Mouse (Mus musculus) hindbrain, embryonic 16.5 days (tissue): Measurements from ENCODE around the gene Tor1aip2. TPM values are rescaled to one million over a fixed set of nuclear protein-coding genes. Genes with fewer than 3 reads are reported as not detected.
A peak's percentile ranks its signal among the peaks of the same experiment; 100 is the strongest.

ENCODE experiments used
- ATAC-seq: fragments of 200-750 bp; cut with Nextera tagmentation; 2 replicates; pipeline ENCODE4 v1.8.0; 2017; ENCODE audit warnings: moderate TSS enrichment, moderate library complexity
- H3K27ac ChIP-seq: fragments of 300-500 bp; sonication (generic); 2 replicates; pipeline ENCODE4 v1.5.1; 2014; ENCODE audit warnings: low read depth, mild to moderate bottlenecking, control low read depth, low read length, moderate library complexity
- H3K27me3 ChIP-seq: fragments of 300-500 bp; sonication (generic); replicated peaks from 2 replicates; pipeline ENCODE4 v1.6.1; 2014; ENCODE audit warnings: low read length; ENCODE audit not compliant: control insufficient read depth, insufficient read depth
- H3K36me3 ChIP-seq: fragments of 300-500 bp; sonication (generic); 2 replicates; pipeline ENCODE4 v1.6.1; 2014; ENCODE audit warnings: mild to moderate bottlenecking, low read length, moderate library complexity, mixed read lengths; ENCODE audit not compliant: control insufficient read depth, insufficient read depth
- H3K4me1 ChIP-seq: fragments of 300-500 bp; sonication (generic); 2 replicates; pipeline ENCODE4 v1.6.1; 2014; ENCODE audit warnings: low read depth, low read length; ENCODE audit not compliant: control insufficient read depth, insufficient read depth
- H3K4me2 ChIP-seq: fragments of 300-500 bp; sonication (generic); 2 replicates; pipeline ENCODE4 v1.6.1; 2014; ENCODE audit warnings: mild to moderate bottlenecking, low read length, control low read depth, moderate library complexity
- H3K4me3 ChIP-seq: fragments of 300-500 bp; sonication (generic); 2 replicates; pipeline ENCODE4 v1.5.1; 2014; ENCODE audit warnings: mild to moderate bottlenecking, low read length, control low read depth, moderate library complexity
- H3K9ac ChIP-seq: fragments of 300-500 bp; sonication (generic); 2 replicates; pipeline ENCODE4 v1.6.1; 2014; ENCODE audit warnings: low read depth, mild to moderate bottlenecking, control low read depth, low read length, moderate library complexity
- H3K9me3 ChIP-seq: fragments of 300-500 bp; sonication (generic); 2 replicates; pipeline ENCODE4 v1.6.1; 2014; ENCODE audit warnings: mild to moderate bottlenecking, low read length, moderate library complexity; ENCODE audit not compliant: control insufficient read depth
- WGBS: fragments of 180-500 bp; shearing (Covaris S2); extraction: QIAGEN DNeasy Blood & Tissue Kit; methylation state at CpG from one replicate; pipeline ENCODE4 v1.1.7; 2014; 5-methylcytosine and 5-hydroxymethylcytosine counted together
- polyA plus RNA-seq: library from polyadenylated mRNA; unstranded; fragments of >200 nt; fragmentation: Nextera tagmentation; extraction: Ambion mirVana; gene quantifications from 2 replicates; pipeline ENCODE4 v1.2.1, GENCODE M21; 2015

The Tor1aip2 gene
- polyA plus RNA-seq, 1 experiment from 2014 or later = 63.9 TPM

DNA sequence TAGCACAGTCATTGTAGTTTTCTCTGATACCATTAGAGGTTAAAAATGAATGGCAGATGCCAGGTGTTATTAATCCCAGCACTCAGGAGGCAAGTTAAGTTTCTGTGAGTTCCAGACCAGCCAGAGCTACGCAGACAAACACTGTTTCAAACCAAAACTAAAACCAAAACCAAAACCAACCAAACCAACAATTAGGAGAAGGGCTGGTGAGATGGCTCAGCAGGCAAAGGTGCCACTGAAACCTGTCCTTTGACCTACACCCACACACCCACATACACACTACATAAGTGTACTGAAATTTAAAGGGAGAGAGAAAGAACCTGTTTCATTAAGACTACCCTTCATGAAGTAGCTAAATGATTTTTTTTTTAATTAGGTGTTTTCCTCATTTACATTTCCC, 26.2 kb upstream of the Tor1aip2 start:
- Histone ChIP-seq H3K9ac (no peak overlapping the region), H3K4me3 (no peak overlapping the region), H3K27me3 (no peaks in the 10 kb centered on the region), H3K27ac (no peak overlapping the region), H3K36me3 (peaks cover 20% of the 10 kb centered on the region), H3K9me3 (no peaks in the 10 kb centered on the region), H3K4me2 (no peak overlapping the region), H3K4me1 (no peaks in the 10 kb centered on the region)
- ATAC-seq = no peak
- 100% methylated on average over 1 of the region's 1 CpGs for WGBS

DNA sequence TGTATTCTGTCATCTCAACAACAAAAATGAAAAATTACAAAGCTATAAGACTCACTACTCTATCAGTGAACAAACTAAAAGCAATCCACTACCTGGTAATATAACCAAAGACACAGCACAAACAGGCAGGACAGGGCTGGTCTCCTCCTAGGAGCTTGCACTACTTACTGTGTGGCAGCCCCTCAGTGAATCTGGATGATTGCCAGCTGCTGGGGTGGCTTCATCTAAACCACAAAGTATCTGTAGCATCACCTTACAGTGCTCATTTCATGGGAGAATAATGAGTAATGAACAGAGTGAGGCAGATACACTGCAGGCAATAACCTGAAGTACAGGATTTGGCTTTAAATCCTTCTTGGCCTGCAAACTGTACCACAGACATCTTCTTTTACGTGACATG, 15.4 kb upstream of the Tor1aip2 start:
- H3K4me2 ChIP-seq = no peak overlapping the region
- H3K4me3 ChIP-seq = no peak overlapping the region
- WGBS = 100% methylated on average over 1 of the region's 1 CpGs
- no peak overlapping the region for H3K27ac ChIP-seq
- no peaks in the 10 kb centered on the region for H3K4me1 ChIP-seq
- H3K9ac ChIP-seq = no peak overlapping the region
- ATAC-seq = no peak
- H3K36me3 ChIP-seq = peaks cover 23% of the 10 kb centered on the region
- no peaks in the 10 kb centered on the region for H3K9me3 ChIP-seq
- no peaks in the 10 kb centered on the region for H3K27me3 ChIP-seq

DNA sequence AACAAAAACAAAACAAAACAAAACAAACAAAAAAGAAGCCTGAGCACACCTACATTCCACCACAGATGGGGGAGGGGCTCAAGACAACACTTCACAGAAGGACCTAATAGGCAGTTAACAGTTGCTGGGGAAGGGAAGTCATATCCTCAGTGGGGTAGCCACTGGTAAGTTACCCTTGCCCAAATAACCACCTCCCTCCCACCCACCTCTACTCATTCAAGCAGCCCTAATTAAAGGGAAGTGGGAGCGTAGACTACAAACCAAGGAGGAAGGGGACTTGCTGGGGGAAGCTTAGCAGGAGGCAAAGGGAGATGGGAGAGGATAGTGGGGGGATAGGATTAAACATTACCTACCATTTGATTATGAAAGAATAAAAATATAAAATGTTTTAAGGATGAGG, 14.8 kb upstream of the Tor1aip2 start:
- Histone ChIP-seq H3K4me3 (no peak overlapping the region), H3K27ac (no peak overlapping the region), H3K9ac (no peak overlapping the region), H3K4me2 (no peak overlapping the region), H3K4me1 (no peaks in the 10 kb centered on the region), H3K36me3 (peaks cover 21% of the 10 kb centered on the region), H3K9me3 (no peaks in the 10 kb centered on the region), H3K27me3 (no peaks in the 10 kb centered on the region)
- 97% methylated on average over 1 of the region's 1 CpGs for WGBS
- no peak for ATAC-seq

DNA sequence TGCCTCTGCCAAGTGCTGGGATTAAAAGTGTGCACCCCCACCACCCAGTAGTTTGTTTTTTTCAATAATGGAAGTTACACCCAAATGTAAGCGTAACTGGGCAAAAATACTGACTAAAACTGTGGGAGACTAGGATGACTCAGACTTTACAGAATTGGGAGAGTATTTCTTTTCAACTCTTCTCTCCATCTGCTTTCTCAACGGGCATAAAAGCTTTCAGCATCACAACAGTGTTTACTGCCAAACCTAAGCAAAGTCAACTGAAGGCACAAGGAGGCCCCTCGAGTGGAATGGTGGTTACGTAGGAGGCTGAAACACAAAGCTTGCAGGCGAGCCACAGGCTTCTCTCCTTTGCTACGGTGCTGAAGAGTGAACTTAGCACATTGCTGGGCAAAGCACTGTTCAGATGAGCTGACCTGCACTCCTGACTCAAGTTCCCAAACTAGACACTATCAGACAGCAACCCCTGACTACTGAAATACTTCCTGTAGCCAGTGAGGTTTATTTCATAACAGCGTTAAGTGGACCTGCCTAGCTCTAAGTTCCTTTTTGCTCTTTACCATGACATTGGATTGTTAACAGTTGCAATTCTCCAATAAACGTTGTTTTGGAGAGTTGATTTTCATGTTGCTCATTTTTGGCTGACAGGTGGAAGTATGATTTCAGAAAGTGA, 10.2 kb upstream of the Tor1aip2 start:
- Histone ChIP-seq H3K27ac (no peak overlapping the region), H3K9ac (no peak overlapping the region), H3K9me3 (no peaks in the 10 kb centered on the region), H3K36me3 (peaks cover 9% of the 10 kb centered on the region; the same call in 1 of the 2 replicates), H3K27me3 (no peaks in the 10 kb centered on the region), H3K4me1 (no peaks in the 10 kb centered on the region), H3K4me2 (no peak overlapping the region), H3K4me3 (no peak overlapping the region)
- ATAC-seq = no peak
- WGBS = 89% methylated on average over 8 of the region's 8 CpGs

DNA sequence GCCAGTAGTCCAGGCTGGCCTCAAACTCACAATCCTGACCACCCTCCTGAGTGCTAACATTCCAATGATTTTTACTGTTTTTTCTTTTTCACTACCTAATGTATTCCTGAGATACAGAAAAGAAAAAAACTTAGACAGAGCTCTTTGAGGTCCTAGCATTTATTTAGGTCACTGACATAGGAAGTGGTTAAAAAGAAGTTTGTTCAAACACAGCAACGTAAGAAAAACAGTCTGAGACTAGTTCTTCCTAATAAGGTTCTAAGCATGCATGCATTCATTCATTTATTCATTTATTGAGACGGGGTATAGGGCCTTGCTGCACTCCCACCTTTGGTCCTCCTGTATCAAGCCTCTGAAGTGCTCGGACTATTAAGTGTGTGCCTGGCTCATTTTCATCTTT, 7.4 kb upstream of the Tor1aip2 start:
- Histone ChIP-seq H3K27me3 (no peaks in the 10 kb centered on the region), H3K4me1 (no peaks in the 10 kb centered on the region), H3K9me3 (no peaks in the 10 kb centered on the region), H3K9ac (no peak overlapping the region), H3K27ac (no peak overlapping the region), H3K4me2 (no peak overlapping the region), H3K36me3 (peaks cover 19% of the 10 kb centered on the region), H3K4me3 (no peak overlapping the region)
- no peak for ATAC-seq
- 96% methylated on average over 3 of the region's 3 CpGs for WGBS

DNA sequence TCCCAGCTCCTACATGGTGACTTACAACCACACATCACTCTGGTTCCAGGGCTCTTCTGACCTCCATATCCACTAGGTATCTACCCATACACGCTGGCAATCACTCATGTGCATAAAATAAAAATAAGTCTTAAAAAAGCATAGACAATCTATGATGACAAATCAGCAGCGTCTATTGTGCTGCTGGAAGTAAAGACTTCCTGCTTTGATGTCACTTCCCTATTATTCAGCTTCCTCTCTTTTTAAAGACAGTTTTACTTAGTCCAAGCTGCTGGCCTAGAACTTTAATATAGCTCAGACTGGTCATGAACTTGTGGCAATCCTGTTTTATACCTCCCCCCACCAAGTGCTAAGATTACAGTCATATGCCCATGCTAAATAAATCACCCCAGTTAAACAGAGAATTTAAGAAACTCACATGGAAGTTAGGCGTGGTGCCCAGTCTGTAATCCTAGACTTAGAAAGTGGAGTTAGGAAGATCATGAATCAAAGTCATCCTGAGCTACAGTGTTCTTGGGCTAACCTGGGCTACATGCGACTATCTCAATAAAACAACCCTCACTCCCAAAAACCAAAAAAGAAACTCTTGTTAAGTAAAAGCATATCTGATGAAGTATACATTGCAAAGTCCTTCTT, 6.7 kb upstream of the Tor1aip2 start:
- Histone ChIP-seq H3K27me3 (no peaks in the 10 kb centered on the region), H3K36me3 (peaks cover 19% of the 10 kb centered on the region), H3K27ac (no peak overlapping the region), H3K9ac (no peak overlapping the region), H3K4me2 (no peak overlapping the region), H3K9me3 (no peaks in the 10 kb centered on the region), H3K4me3 (no peak overlapping the region), H3K4me1 (no peaks in the 10 kb centered on the region)
- WGBS = 93% methylated on average over 4 of the region's 4 CpGs
- no peak for ATAC-seq

DNA sequence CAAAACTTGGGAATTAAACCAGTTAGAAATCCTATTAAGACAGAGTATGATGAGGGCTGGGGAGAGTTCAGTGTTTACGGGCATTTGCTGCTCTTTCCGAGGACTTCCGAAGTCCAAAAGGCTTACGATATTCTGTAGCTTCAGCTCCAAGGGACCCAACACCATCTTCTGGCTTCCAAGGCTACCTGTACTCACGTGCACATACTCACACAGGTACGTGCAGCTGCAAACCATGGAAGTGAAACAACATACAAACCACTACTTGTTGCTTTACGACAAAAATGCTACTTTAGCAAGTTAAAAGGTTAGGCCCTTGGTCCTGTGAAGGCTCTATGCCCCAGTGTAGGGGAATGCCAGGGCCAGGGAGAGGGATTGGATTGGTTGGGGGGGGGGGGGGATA, 1.3 kb upstream of the Tor1aip2 start:
- Histone ChIP-seq H3K36me3 (peaks cover 15% of the 10 kb centered on the region), H3K9me3 (no peaks in the 10 kb centered on the region), H3K27me3 (no peaks in the 10 kb centered on the region), H3K4me3 (no peak overlapping the region), H3K4me1 (peaks cover 10% of the 10 kb centered on the region), H3K4me2 (no peak overlapping the region), H3K27ac (no peak overlapping the region), H3K9ac (no peak overlapping the region)
- 97% methylated on average over 7 of the region's 7 CpGs for WGBS
- no peak for ATAC-seq

DNA sequence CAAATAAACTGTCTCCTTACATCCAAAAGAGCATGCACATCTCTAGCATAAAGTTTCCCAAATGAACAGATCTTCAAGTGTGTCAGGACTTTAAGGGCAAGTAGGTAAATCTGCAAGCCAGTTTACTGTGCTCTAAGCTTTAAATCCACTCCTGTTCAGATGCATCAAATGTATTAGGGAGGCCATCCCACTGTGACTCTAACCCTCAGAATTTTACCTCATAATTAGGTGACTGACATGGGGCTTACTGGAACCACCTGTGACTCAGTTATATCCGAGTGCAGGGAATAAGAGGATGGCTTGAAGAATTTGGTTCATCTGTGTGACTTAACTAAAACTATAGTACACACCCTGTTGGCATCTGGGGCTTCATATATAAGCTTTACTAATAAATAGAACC, 542 bp upstream of the Tor1aip2 start:
- H3K36me3 ChIP-seq = peaks cover 13% of the 10 kb centered on the region
- ATAC-seq = no peak
- peak overlapping the region; percentile 72 for H3K4me2 ChIP-seq
- H3K27ac ChIP-seq = no peak overlapping the region
- peak overlapping the region; percentile 95 for H3K9ac ChIP-seq
- H3K4me1 ChIP-seq = peaks cover 10% of the 10 kb centered on the region
- H3K4me3 ChIP-seq = peak overlapping the region; percentile 93
- H3K9me3 ChIP-seq = no peaks in the 10 kb centered on the region
- 36% methylated on average over 1 of the region's 1 CpGs for WGBS
- no peaks in the 10 kb centered on the region for H3K27me3 ChIP-seq

DNA sequence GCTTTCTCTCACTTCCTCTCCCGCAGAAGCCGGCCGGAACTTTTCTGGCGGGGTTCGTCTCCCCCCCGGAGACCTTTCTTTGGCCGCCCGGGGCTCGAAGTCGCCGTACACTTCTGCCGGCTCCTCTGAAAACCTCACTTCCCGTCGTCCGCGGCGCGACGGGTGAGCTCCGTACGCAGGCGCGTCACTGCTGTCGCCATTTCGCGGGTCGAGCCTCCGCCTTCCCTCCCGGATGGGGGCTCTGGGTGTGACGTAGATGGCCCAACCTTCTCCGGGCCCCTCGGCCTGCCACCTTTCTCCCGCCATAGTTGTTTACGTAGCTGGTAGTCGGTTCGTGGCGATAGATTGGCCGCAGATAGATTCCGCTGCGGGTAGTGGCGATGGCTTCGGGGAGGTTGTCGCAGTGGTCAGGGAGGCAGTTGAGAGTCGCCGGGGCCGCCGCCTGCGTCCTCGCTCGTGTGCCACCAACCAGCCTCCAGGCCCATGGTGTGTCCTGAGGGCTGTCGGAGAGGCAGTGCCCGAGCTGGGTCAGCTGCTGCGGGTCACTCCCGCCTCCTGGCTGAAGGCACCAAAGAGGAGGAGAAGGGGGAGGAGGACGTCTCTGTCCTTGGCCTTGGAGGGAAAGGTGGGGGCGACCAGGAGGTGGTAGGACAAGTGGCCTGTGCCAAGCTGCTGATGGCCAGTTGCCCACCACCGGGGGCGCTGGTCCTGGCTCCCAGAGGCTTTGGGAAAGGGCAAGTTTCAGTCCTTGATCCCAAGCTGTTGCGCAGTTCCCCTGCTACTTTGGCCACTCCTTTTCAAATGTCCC, 931 bp downstream of the Tor1aip2 start, which contains the start of gene Tor1aip1:
TSS of gene Tor1aip1 (minus strand) at position 551 of the 808 bp plus-strand sequence.
- peak within 1 kb of the TSS; percentile 79 for H3K4me2 ChIP-seq
- no peaks in the 10 kb centered on the region for H3K9me3 ChIP-seq
- H3K4me3 ChIP-seq = peak within 1 kb of the TSS; percentile 93
- peak within 1 kb of the TSS; percentile 95 for H3K9ac ChIP-seq
- H3K27me3 ChIP-seq = no peaks in the 10 kb centered on the region
- peak; percentile 95 for ATAC-seq
- H3K4me1 ChIP-seq = peaks cover 14% of the 10 kb centered on the region
- H3K27ac ChIP-seq = peak within 1 kb of the TSS; percentile 99
- peaks cover 8% of the 10 kb centered on the region for H3K36me3 ChIP-seq
- WGBS = under 1% methylated on average over 59 of the region's 59 CpGs
